Mouse (Mus musculus): ENCODE results near the gene Chodl. TPM values are rescaled to one million over a fixed set of nuclear protein-coding genes. Genes with fewer than 3 reads are reported as not detected.
A peak's percentile ranks its signal among the peaks of the same experiment; 100 is the strongest.

Gene Chodl
- polyA plus RNA-seq, 1 experiment from 2014 or later = 5.8 TPM

DNA sequence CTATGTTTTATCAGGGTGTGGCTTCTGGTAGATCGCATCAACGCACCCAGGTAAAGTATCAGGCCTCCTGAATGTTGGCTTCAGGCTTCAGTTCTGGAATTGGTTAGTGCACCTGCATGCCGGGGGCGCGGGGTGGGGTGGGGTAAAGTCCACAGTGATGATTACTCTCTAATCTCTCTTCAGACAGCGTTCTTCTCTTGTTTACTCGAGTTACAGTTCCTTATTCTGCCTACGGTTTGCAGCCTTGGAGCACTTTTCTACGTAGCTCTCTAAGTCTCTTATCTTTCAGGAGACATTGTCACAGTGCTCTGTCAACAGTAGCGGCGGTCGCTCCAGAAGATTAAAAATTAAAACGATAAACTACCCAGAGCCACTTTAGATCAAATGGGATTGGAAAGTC lies 43.4 kb downstream of the Chodl start:
- Histone ChIP-seq H3K27ac (replicated peaks; ENCODE audit: low read depth, low read length) (no peak overlapping the region), H3K36me3 (ENCODE audit: control insufficient read depth, insufficient read depth, low read length) (no peaks in the 10 kb centered on the region), H3K27me3 (ENCODE audit: control insufficient read depth, insufficient read depth, low read length) (no peaks in the 10 kb centered on the region), H3K4me2 (ENCODE audit: low read length) (no peak overlapping the region), H3K9me3 (ENCODE audit: control insufficient read depth, low read length) (no peaks in the 10 kb centered on the region), H3K4me1 (ENCODE audit: control insufficient read depth, insufficient read depth, low read length) (no peaks in the 10 kb centered on the region), H3K9ac (replicated peaks; ENCODE audit: low read length) (no peak overlapping the region), H3K4me3 (replicated peaks; ENCODE audit: low read depth, low read length) (no peak overlapping the region)
- DNase-seq = no peak
- WGBS = 93% methylated on average over 13 of the region's 13 CpGs
- no peak for ATAC-seq (ENCODE audit: low FRiP score, low TSS enrichment)

DNA sequence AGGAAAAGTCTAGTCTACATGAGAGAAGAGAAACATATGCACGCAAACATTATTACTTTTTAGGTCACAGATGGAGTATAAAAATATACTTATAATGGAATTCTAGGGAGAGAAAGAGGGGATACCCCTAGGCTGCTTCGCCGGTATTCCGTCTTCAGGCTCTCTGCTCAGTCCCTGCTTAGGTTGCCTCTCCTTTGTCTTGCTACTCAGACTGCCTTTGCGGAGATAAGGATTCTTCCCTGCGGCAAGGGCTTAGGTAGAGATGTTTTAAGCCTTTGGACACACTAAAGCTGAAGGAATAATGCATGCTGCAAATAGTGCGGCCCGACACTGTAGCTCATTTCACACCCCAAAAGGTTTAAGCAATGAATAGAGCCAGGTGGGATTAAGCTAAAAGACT lies 45.6 kb downstream of the Chodl start:
- H3K27me3 ChIP-seq (ENCODE audit: control insufficient read depth, insufficient read depth, low read length) = no peaks in the 10 kb centered on the region
- H3K36me3 ChIP-seq (ENCODE audit: control insufficient read depth, insufficient read depth, low read length) = no peaks in the 10 kb centered on the region
- no peak overlapping the region; the same call in 1 of the 2 replicates for H3K4me2 ChIP-seq (ENCODE audit: low read length)
- no peaks in the 10 kb centered on the region for H3K9me3 ChIP-seq (ENCODE audit: control insufficient read depth, low read length)
- no peak overlapping the region for H3K9ac ChIP-seq (replicated peaks; ENCODE audit: low read length)
- DNase-seq (peak; percentile 74), ATAC-seq (ENCODE audit: low FRiP score, low TSS enrichment) (peak; percentile 50; the same call in 1 of the 2 replicates)
- WGBS = 25% methylated on average over 8 of the region's 8 CpGs
- H3K27ac ChIP-seq (replicated peaks; ENCODE audit: low read depth, low read length) = no peak overlapping the region
- no peaks in the 10 kb centered on the region for H3K4me1 ChIP-seq (ENCODE audit: control insufficient read depth, insufficient read depth, low read length)
- no peak overlapping the region for H3K4me3 ChIP-seq (replicated peaks; ENCODE audit: low read depth, low read length)

Other genes with a start within 250 kb of the Chodl start
- not detected in 2 replicates for gene Tmprss15, start 160.1 kb downstream of the Chodl start, polyA plus RNA-seq (2014; fragmentation: Nextera tagmentation; extraction: Ambion mirVana)